Mouse (Mus musculus): ENCODE results near the gene Pimreg.

GRCm38 (mm10) chr11:71996805-71997204 lies 45.0 kb upstream of the Pimreg start:
- TF ChIP-seq CTCF (IDR thresholded peaks at IDR 0.05; ENCODE audit: low read depth, low read length) (no peak), GATA1 (IDR thresholded peaks at IDR 0.05; ENCODE audit: borderline replicate concordance, low read length) (no peak), TAL1 (conservative IDR thresholded peaks at IDR 0.05; ENCODE audit: low read depth, low read length) (no peak), POLR2AphosphoS5 (IDR thresholded peaks at IDR 0.05; ENCODE audit: insufficient replicate concordance, low read depth, low read length) (no peak), GATA2 (IDR thresholded peaks at IDR 0.05; ENCODE audit: borderline replicate concordance, low read depth, low read length) (no peak)

All from G1E (cell line).